Mouse (Mus musculus): Measurements from ENCODE around the gene Slc36a1.

The Slc36a1 gene

GRCm38 (mm10) chr11:55253391-55253790, 49.2 kb downstream of the Slc36a1 start:
- in situ Hi-C loops (cut with MboI; ENCODE audit: unreplicated experiment in 2 of 2): no loop called here

GRCm38 (mm10) chr11:55261105-55261504, 57.0 kb downstream of the Slc36a1 start:
- in situ Hi-C loops (cut with MboI; ENCODE audit: unreplicated experiment in 2 of 2): no loop called here

GRCm38 (mm10) chr11:55262000-55262399, 57.9 kb downstream of the Slc36a1 start:
- in situ Hi-C loops (cut with MboI; ENCODE audit: unreplicated experiment in 2 of 2): no loop called here

- in situ Hi-C loops (cut with MboI; ENCODE audit: unreplicated experiment in 2 of 2): no loop called here
Observed at GRCm38 (mm10) chr11:55264318-55264717, 60.2 kb downstream of the Slc36a1 start.

- in situ Hi-C loops (cut with MboI; ENCODE audit: unreplicated experiment in 2 of 2): no loop called here
Observed at GRCm38 (mm10) chr11:55265647-55266046, 61.5 kb downstream of the Slc36a1 start.

GRCm38 (mm10) chr11:55268580-55268979, 64.4 kb downstream of the Slc36a1 start:
- in situ Hi-C loops (cut with MboI; ENCODE audit: unreplicated experiment in 2 of 2): no loop called here

- in situ Hi-C loops (cut with MboI; ENCODE audit: unreplicated experiment in 2 of 2): no loop called here
Observed at GRCm38 (mm10) chr11:55274756-55275155, 70.6 kb downstream of the Slc36a1 start.
